35 mouse cellular contexts compared by ENCODE assay signal in the genomic region with DNA sequence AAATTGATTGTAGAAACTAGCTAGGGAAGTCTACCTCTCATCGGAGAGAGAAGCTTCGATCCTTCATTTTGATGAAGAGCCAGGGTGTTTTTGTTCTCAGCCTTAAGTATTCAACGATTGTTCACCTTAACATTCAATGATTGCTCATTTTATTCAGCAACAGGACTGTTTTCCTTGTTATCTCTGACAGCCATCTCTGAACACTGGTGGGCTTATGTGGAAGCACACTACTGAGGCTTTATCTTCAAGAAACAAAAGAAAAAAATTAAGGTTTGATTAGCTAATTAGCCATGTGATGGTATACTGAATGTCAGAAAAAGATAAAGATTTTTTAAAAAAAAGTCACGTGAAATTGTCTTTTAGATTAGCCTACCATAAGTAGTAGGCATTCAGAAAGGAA.
"Had no signal": no experiment of that assay in that cellular context is flagged by ENCODE, and none has a peak within 500 bp of the region (broad histone marks: within the 10 kb centered on the region; RNA-seq: fewer than 3 reads in every experiment).

No protein-coding gene starts in this region.

- H3K27ac ChIP-seq: heart, embryonic 10.5 days; heart, embryonic 13.5 days; heart, embryonic 15.5 days; hindbrain, embryonic 10.5 days; hindbrain, embryonic 12.5 days; hindbrain, embryonic 13.5 days; hindbrain, embryonic 14.5 days; hindbrain, embryonic 15.5 days; hindbrain, postnatal 0 days; intestine, embryonic 15.5 days; kidney, embryonic 15.5 days; kidney, postnatal 0 days; layer of hippocampus, adult 2 months had no signal

- H3K9ac ChIP-seq: heart, embryonic 12.5 days; heart, embryonic 13.5 days; heart, embryonic 15.5 days; hindbrain, embryonic 12.5 days; hindbrain, embryonic 13.5 days; hindbrain, embryonic 14.5 days; hindbrain, embryonic 15.5 days; intestine, embryonic 15.5 days; kidney, embryonic 15.5 days had no signal

- H3K27me3 ChIP-seq: heart, embryonic 12.5 days; heart, embryonic 13.5 days; heart, embryonic 15.5 days; hindbrain, embryonic 12.5 days; hindbrain, embryonic 13.5 days; hindbrain, embryonic 15.5 days; intestine, embryonic 15.5 days; kidney, embryonic 15.5 days had no signal

- H3K4me3 ChIP-seq: heart, embryonic 10.5 days; heart, embryonic 12.5 days; heart, embryonic 13.5 days; heart, embryonic 15.5 days; hindbrain, embryonic 10.5 days; hindbrain, embryonic 12.5 days; hindbrain, embryonic 13.5 days; hindbrain, embryonic 15.5 days; intestine, embryonic 15.5 days; kidney, embryonic 15.5 days; layer of hippocampus, adult 2 months had no signal

- H3K36me3 ChIP-seq: heart, embryonic 10.5 days; heart, embryonic 12.5 days; heart, embryonic 13.5 days; heart, embryonic 15.5 days; hindbrain, embryonic 10.5 days; hindbrain, embryonic 12.5 days; hindbrain, embryonic 13.5 days; hindbrain, embryonic 15.5 days; intestine, embryonic 15.5 days; kidney, embryonic 15.5 days had no signal

- H3K9me3 ChIP-seq: heart, embryonic 10.5 days; heart, embryonic 12.5 days; heart, embryonic 13.5 days; heart, embryonic 15.5 days; hindbrain, embryonic 10.5 days; hindbrain, embryonic 12.5 days; hindbrain, embryonic 13.5 days; hindbrain, embryonic 15.5 days; intestine, embryonic 15.5 days; kidney, embryonic 15.5 days had no signal

- DNase-seq: heart, postnatal 10 days; heart, postnatal 14 days; heart, postnatal 36 days; heart, postnatal 4 days; kidney, adult 11 months; kidney, adult 18-20 months; kidney, adult 2 months; kidney, adult 8-10 months; kidney, adult 9 months; kidney, postnatal 10 days; kidney, postnatal 14 days; kidney, postnatal 25 days; kidney, postnatal 36 days; kidney, postnatal 4 days; layer of hippocampus, adult 9-11 months; layer of hippocampus, postnatal 36 days had no signal

- H3K4me2 ChIP-seq: heart, embryonic 11.5 days; heart, embryonic 12.5 days; heart, embryonic 13.5 days; heart, embryonic 15.5 days; hindbrain, embryonic 12.5 days; hindbrain, embryonic 13.5 days; hindbrain, embryonic 14.5 days; hindbrain, embryonic 15.5 days; intestine, embryonic 15.5 days; kidney, embryonic 15.5 days had no signal

- ATAC-seq: hindbrain, embryonic 16.5 days; hindbrain, postnatal 0 days; inflammation-experienced regulatory T-cells, adult 6 months; intestine, embryonic 15.5 days; intestine, embryonic 16.5 days; intestine, postnatal 0 days had no signal

- H3K4me1 ChIP-seq: heart, embryonic 10.5 days; heart, embryonic 12.5 days; heart, embryonic 13.5 days; heart, embryonic 15.5 days; hindbrain, embryonic 10.5 days; hindbrain, embryonic 12.5 days; hindbrain, embryonic 13.5 days; hindbrain, embryonic 15.5 days; intestine, embryonic 15.5 days; kidney, embryonic 15.5 days had no signal
